Mouse (Mus musculus) WW6 (cell line): ENCODE data around the gene Stx4a.
"Not testable (repeated sequence)": the region's sequence is repeated elsewhere in the genome, so short reads cannot be mapped to it uniquely, and the experiment has no call there.

Source experiments
- DNase-seq: peaks from one replicate; pipeline ENCODE4 v3.0.0-alpha.2; 2013; ENCODE audit warnings: low read depth, low spot score

Gene Stx4a

DNA sequence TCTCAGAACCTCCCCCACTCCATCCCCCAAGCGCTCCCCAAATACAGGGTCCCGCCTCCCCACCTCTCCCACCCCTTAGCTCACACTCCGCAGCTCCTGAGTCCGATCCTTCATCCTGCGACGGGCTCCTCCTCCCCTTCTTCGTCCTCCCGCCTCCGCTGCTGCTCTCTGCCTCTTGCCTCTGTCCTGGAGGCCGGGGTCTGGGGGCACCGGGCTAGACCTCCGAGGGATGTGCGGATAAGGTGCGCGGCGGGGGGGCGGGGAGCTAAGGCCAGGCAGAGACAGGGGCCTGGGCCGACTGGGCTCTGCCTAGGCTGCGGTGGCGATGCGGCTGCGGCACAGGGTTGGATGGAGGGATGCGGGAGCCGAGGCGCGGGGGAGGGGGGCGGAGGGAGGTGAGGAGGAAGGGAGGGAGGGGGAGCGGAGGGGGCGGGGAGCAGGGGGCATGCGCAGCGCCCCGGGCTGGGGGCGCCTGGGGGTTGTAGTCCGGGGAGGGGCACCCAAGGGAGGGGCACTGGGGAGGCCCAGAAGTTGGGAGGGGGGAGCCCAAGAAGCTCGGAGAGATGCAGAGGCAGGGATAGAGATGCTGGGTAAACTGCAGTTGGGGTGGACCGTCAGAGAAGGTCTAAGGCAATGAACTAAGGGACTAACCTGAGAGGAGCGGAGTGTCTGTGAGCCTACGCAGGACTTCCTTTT is at the start of gene Stx4a, which contains the start of gene Stx1b:
Gene Stx4a, plus strand, starts transcription at position 119 of the 696 bp plus-strand sequence.
Gene Stx1b, minus strand, starts transcription at position 374 of the 696 bp plus-strand sequence.
- no peak for DNase-seq

DNA sequence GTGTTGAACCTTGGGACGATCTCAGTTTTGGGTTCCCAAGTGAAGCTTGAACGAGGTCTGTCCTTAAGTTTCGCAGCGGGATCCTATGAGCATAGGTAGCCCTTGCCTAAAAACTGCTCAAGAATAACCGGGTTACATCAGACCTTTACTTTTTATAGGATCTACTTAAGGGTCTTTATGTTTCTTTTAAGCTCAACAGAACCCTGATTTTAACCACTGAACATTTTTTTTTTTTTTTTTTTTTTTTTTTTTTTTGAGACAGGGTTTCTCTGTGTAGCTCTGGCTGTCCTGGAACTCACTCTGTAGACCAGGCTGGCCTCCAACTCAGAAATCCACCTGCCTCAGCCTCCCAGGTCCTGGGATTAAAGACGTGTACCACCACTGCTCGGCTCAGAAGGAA is 48.3 kb upstream of the Stx4a start:
- not testable (repeated sequence) for DNase-seq

DNA sequence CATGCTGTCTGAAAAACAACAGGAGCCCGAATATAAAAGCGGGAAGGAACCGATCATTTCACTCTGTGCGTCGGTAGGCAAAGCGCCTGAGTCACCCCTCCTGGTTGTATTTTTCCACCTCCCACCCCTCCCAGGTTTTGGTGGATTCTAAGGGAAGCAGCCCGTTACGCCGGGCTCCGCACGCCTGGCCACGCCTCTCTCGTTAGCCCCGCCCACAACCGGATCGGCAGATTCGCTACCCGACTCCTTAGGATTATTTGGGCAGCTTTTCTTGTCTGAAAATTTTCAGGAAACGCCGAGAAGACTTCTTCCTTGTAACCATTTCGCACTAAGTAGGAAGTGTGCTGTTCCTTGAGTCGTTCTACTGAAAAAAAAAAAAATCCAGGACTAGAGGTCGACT is 47.7 kb upstream of the Stx4a start, which contains the start of gene Setd1a:
Gene Setd1a, plus strand, starts transcription at position 245 of the 400 bp plus-strand sequence.
- peak; percentile 55 for DNase-seq

DNA sequence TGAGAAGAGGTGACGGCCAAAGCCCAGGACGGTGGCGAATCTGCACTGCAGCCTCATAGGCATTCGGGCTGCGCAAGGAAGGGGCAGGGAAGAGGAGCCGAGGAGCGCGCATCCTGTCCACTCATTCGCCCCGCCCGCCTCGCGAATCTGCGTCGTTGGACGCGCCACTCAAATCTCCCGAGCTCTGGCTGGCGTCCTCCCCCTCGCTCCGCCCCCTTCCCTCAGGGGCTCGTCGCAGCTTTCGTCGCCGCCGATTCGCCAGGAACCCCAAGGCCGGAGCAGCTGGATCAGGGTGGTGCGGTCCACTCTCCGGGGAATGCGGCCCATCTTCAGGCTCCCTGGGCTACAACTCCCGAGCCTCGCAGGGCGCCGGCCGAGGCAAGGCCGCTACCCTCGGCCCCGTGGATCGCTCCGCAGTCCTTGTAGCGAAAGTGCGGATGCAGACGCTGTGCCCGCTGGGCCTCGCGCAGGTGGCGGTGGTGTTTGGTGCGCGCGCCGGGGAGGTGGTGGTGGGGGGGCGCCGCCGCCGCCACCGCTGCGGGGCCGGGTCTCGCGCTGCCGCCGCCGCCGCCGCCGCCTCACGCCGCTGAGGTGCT is 47.1 kb upstream of the Stx4a start:
- peak; percentile 85 for DNase-seq

DNA sequence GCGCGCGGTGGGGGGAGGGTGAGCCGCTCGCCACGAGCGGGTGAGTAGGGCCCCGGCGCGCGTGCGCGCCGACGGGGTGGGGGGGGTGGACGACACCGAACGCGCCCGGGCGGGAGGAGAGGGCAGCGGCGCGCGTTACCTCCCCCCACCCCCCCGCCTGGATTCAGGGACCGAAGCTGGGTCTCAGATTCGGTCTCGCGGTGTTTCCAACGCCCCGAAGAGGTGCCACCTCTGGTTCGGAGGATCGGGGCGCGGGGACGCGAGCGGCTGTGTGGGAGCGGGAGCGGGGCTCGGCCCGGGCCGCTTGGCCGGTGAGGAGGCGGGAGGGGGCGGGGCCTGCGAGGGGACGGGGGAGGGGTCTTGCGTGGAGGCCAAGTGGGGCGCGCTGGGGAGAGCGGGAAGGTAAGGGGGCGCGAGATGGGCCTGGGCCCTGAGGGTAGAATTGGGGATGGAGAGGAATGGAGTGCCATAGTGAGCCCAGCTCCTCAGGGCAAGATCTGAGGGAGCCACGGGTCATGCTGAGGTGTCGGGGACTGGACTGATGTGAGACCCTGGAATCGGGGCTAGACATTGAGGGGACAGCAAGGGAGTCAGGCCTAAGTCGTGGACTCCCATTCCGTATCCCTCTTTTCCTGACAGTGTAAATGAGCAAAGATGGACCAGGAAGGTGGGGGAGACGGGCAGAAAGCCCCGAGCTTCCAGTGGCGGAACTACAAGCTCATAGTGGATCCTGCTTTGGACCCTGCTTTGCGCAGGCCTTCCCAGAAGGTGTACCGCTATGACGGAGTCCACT is 46.4 kb upstream of the Stx4a start:
- no peak for DNase-seq

DNA sequence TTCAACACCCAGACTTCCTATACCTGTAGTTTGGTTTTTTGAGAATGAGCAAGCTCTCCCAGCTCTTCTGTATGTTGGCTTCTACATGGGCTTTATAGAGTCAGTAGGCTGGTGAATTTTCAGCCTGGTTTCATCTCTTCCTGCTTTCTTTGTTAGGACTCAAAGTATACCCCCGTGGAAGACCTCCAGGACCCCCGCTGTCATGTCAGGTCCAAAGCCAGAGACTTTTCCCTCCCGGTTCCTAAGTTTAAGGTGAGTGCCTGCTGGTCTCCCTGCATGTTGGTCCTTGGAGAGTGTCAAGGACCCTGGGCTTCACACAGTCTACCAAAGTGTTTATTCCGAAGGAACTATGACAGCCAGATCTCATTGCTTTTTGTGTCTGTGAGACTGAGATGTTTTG is 45.7 kb upstream of the Stx4a start:
- no peak for DNase-seq

DNA sequence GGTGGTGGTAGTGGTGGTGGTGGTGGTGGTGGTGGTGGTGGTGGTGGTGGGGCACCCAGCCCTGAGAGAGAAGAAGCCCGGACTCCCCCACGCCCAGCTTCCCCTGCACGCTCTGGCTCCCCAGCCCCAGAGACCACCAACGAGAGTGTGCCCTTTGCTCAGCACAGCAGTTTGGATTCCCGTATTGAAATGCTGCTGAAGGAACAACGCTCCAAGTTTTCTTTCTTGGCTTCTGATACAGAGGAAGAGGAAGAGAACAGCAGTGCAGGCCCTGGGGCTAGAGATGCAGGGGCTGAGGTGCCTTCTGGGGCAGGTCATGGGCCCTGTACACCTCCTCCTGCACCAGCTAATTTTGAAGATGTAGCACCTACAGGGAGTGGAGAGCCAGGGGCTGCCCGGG is 38.8 kb upstream of the Stx4a start, which contains the start of gene Gm49388:
Gene Gm49388, plus strand, starts transcription at position 301 of the 400 bp plus-strand sequence.
- no peak for DNase-seq

DNA sequence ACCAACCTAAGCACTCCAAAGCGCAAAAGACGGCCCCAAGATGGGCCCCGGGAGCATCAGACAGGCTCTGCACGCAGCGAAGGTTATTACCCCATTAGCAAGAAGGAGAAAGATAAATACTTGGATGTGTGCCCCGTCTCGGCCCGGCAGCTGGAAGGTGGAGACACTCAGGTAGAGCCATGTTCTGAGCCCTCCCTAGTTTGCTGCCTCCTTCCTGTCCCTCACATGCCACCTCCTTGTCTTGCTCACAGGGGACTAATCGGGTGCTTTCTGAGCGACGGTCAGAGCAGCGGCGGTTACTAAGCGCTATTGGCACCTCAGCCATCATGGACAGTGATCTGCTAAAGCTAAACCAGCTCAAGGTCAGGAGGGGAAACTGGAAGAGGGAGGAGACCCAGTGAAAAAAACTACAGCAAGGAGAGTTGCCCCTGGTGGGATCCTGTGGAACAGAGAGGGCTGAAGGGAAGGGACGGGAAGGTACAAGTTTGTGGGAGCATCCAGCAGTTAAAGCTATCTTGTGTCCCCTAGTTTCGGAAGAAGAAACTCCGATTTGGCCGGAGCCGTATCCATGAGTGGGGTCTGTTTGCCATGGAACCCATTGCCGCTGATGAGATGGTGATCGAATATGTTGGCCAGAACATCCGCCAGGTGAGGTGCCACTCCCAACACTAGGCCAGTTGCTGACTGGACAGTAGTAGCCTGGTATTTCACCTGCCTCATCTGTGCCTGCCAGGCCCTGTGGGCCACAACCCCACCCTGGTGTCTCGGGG is 26.8 kb upstream of the Stx4a start:
- DNase-seq: no peak

DNA sequence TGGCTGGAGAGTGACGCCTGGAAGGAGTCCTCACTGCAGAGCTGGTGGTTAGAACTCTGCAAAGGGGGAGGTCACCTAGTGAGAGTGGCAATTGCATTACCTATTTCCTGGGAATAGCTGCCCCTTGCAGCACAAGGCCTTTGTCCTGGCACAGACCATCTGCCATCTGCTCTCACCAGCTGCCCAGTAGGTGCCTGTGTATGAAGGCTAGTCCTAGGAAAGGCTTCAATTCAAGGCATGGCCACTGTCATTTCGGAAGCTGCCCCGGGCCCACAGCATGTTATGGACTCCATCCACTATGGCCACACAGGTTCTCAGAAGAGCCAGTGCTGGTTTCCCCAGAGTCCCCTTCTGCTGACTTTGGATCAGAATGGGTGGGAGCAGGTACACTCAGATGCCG is 25.5 kb upstream of the Stx4a start:
- DNase-seq: no peak

DNA sequence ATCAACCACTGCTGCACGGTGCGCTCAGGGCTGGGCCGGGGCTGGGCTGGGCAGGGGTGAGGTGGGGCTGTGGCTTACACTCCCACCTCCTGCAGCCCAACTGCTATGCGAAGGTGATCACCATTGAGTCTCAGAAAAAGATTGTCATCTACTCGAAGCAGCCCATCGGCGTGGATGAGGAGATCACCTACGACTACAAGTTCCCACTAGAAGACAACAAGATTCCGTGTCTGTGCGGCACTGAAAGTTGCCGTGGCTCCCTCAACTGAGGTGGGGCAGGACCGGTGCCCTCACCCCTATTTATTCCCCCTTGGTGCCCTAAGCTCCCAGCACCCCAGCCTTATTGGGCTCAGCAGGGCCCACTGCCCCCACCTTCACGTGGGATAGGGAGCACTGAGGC is 24.9 kb upstream of the Stx4a start:
- DNase-seq: no peak

DNA sequence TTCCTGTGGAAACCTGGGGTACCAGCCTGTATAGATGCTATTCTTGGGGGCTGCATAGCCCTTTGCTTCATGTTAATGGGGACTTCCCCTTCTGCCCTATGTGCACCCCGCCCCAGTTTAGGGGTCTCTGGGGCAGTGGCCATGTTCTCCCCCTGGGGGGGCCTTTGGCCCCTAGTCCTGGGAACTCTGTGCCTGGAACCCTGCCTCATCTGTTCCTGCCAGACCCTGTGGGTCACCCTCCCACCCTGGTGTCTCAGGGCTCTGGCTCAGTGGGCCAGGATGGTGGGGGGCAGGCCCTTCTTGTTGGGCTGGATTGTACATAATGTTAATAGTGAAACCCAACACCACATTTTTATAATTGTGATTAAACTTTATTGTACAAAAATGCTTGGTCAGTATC is 24.4 kb upstream of the Stx4a start:
- no peak for DNase-seq

DNA sequence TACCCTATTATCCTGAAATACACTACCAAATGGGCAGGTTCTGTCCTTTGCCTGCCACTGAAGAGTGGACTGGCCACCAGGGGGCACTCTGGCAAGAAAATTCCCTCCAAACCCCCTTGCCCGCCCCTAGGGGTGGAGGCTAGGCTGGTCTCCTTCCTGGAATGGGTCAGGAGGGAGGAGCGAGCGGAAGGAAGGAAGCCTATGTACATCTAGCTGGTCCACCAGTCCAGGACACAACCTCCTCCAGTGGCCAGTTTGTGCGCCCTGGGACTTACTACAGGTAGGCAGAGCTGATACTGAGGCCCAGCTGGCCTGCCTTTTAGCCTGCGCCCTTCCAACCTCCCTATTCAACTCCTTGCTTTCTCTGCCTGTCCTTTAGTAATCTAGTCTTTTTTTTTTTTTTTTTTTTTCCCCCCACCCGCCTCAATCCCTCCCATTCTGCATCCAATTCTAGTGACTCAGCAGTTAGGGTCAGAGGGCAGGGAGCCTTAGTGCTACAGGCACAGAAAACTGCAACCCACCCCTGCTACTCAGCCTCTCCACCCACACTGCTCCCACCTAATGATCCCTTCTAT is 23.6 kb upstream of the Stx4a start, which contains the start of gene Hsd3b7:
Gene Hsd3b7, plus strand, starts transcription at position 170 of the 575 bp plus-strand sequence.
- DNase-seq: peak; percentile 70

DNA sequence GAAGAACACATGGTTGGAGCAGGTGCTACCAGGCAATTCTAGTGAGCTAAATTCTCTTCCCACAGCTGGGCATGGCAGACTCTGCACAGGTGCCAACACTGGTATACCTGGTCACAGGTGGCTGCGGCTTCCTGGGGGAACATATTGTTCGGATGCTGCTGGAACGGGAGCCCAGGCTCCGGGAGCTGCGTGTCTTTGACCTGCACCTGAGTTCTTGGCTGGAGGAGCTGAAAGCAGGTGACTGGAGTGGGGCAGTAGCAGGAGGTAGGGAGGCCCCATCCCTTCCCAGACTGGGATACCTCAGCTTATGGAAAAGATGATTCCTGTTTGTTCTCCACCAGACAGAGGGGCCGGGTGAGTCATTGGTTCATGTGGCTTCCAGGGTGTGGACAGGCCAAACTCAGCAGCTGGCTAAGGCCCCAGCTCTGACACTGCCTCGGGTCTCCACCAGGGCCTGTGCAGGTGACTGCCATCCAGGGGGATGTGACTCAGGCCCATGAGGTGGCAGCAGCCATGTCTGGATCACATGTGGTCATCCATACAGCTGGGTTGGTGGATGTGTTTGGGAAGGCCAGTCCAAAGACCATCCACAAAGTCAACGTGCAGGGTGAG is 23.0 kb upstream of the Stx4a start:
- DNase-seq: no peak

DNA sequence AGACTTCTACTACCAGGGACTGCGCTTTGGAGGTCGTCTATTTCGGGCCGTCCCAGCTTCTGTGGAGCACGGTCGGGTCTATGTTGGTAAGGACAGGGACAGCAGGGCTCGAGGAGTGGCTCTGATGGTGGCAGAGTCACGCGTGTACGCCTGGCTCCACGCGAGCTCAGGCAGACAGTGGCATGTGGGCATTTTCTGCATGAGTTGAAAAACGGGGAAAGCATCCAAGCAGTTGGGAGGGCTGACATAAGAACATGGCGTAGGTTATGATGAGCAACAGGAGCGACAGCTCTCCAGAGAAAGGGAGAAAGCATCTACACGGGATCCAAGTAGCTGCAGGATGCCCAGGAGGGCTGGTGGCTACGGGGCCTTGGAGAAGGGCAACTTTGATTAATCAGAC is 21.8 kb upstream of the Stx4a start:
- no peak for DNase-seq

DNA sequence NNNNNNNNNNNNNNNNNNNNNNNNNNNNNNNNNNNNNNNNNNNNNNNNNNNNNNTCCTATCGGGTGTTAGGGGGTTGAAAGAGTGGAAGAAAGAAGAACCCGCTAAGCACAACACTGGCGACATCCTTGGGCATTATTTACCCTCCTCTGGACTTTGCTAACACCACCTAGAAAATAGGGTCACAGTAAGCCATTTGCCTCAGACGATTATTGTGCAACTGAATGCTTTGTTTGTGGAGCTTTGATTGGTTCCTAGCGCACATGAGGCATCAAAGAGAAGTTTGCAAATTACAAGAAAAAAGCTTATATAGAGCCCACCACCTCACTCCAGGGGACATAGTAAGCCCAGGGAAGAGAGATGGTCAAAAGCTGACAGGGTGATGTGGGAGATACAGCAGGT is 15.3 kb upstream of the Stx4a start:
- no peak for DNase-seq

DNA sequence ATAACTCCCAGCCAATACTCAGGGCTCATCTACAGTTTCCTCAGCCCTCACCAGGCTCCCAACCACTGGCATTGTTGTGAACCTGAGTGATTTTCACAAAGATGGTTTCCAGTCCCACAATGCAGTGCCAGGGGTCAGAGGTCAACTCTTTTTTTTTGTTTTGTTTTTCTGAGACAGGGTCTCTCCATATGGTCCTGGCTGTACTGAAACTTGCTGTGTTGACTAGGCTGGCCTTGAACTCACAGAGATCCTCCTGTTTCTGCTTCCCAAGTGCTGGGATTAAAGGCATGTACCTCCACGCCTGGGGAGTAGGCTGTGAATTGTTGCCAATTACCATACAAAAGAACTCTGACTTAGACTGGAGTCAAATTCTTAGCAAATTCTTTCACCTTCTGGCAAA is 14.2 kb upstream of the Stx4a start:
- DNase-seq: no peak

DNA sequence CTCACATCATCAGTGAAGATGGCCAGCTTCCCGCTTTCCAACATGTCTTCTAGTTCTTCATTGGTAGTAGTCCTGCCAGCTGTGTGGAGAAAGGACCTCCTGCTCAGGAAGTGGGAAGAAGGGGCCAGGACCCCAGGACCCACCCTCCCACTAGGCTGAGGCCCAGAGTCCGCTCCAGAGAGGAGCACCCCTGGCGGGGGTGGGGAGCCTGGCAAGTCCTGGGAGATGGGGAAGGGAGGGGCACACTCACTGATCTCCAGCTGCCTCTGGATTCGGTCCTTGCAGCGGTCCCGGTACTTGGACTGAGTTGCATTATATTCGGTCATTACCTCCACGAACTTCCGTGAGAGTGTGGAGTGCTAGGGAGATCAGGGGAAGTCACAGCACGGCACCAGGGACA is 13.4 kb upstream of the Stx4a start:
- DNase-seq: no peak

DNA sequence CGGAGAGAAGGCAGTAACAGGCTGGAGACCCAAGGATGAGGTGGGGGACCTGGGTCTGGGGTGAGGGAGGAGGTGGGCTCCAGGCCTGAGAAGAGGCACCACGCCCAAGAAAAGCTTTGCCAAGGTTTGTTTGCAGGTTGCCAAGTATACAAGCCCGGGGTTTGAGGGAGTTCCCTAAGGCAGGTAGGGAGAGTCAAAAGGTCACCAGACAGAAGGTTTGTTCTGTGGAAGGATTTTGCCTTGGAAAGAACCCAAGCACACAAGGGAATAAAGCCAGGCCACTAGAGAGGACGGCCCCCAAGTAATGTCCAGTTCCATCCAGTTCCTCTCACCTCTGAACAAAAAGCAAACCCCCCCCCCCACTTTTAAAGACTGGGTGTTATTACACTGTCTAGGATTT is 12.9 kb upstream of the Stx4a start:
- no peak for DNase-seq

DNA sequence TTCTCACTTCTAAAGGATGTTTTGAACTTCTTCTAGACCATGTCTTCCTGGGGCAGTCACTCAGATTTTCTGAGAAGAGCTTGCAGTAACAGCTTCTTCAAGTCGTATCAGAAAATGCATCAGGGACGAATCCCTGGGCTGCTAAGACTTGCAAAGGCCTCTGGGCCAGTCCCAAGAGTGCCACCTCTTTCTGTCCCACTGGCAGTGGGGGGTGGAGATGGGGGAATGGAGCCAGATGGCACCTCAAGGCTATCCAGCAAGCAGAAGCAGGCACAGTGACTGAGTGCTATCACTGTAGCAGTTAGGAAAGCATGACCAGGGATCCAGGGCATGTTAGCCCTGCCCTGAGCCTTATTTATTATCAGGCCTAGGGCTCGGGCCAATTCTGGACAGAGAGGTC is 11.8 kb upstream of the Stx4a start:
- no peak for DNase-seq

DNA sequence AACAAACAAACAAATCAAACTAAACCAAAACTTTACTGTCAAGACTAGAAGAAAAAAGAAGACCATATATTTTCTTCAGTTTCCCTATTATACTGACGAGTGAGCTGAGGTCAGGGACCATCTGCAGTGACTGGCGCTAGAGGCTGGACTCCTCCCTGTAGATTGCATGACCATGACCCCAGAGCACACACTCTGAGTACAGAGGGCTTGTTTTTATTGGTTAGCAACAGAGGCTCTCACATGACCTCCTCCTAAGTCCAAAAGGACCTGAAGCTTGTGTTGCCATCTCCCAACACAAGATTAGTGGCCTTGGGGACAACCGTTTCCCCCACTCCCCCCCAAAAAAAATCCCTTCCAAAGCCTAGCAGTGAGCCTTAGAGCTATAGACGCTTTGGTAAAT is 10.3 kb upstream of the Stx4a start:
- no peak for DNase-seq
